24 mouse cellular contexts compared by ENCODE assay signal in the genomic region with DNA sequence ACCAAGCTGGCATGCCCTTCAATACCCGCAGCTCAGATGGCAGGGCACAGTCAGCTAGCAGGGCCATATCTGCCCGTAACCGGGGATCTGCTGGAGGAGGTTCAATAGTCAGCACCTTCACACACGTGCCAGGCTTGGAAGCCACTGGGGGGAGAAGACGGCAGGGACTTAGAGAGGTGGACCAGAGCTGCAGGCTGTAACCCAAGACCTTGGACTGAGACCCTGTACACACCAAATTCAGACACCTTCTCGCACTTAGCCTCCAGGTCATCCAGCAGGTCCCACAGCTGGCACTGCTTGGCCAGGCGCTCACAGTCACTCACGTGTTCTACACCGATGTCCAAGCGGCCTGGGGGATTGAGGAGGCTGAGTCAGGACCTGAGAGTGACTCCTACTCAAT. TPM values are rescaled to one million over a fixed set of nuclear protein-coding genes. Genes with fewer than 3 reads are reported as not detected.
DNase-seq lines count a peak whose midpoint lies in the region; ATAC-seq and TF ChIP-seq lines count a peak whose summit lies in the region.
"Had no signal": no experiment of that assay in that cellular context is flagged by ENCODE, and none has a peak within 500 bp of the region (broad histone marks: within the 10 kb centered on the region; RNA-seq: fewer than 3 reads in every experiment).

No protein-coding gene starts in this region.

- H3K9me3 ChIP-seq in heart, embryonic 10.5 days = no peaks in the 10 kb centered on the region
- H3K9me3 ChIP-seq in E14TG2a.4 (ENCODE audit: low read length) = no peaks in the 10 kb centered on the region
- H3K9me3 ChIP-seq: heart, embryonic 12.5 days; heart, embryonic 15.5 days; hindbrain, embryonic 10.5 days; hindbrain, embryonic 13.5 days; intestine, embryonic 15.5 days had no signal

- 0 out of 2 replicates have a peak overlapping the region, but pooled peaks have one; percentile 6 for H3K27ac ChIP-seq in cerebellum, adult 2 months (ENCODE audit: insufficient read depth, low read length)
- no peak overlapping the region for H3K27ac ChIP-seq in heart, embryonic 10.5 days
- H3K27ac ChIP-seq: heart, embryonic 15.5 days; hindbrain, embryonic 10.5 days; hindbrain, embryonic 13.5 days; intestine, embryonic 15.5 days had no signal

- H3K4me3 ChIP-seq in cerebellum, adult 2 months (replicated peaks; ENCODE audit: insufficient read depth, low read depth, low read length) = no peak overlapping the region
- H3K4me3 ChIP-seq in heart, embryonic 10.5 days = no peak overlapping the region
- H3K4me3 ChIP-seq in E14TG2a.4 (replicated peaks; ENCODE audit: low read length) = peak overlapping the region; percentile 98
- H3K4me3 ChIP-seq: heart, embryonic 12.5 days; heart, embryonic 15.5 days; hindbrain, embryonic 10.5 days; hindbrain, embryonic 13.5 days; intestine, embryonic 15.5 days had no signal

- H3K36me3 ChIP-seq in heart, embryonic 10.5 days = peaks cover 46% of the 10 kb centered on the region
- H3K36me3 ChIP-seq in E14TG2a.4 (ENCODE audit: insufficient read depth, low read length) = peaks cover 44% of the 10 kb centered on the region

- WGBS in cerebellum, adult 2 months = 66% methylated on average over 10 of the region's 10 CpGs
- WGBS in heart, embryonic 10.5 days = 88% methylated on average over 10 of the region's 10 CpGs

- no peaks in the 10 kb centered on the region for H3K27me3 ChIP-seq in cerebellum, adult 2 months (ENCODE audit: control insufficient read depth, insufficient read depth, low read length)
- H3K27me3 ChIP-seq in heart, embryonic 10.5 days (ENCODE audit: insufficient read depth, poor library complexity, severe bottlenecking) = no peaks in the 10 kb centered on the region
- no peaks in the 10 kb centered on the region for H3K27me3 ChIP-seq in E14TG2a.4 (ENCODE audit: insufficient read depth, low read length)
- H3K27me3 ChIP-seq: heart, embryonic 12.5 days; heart, embryonic 15.5 days; hindbrain, embryonic 13.5 days; intestine, embryonic 15.5 days had no signal

- no peak for ATAC-seq in erythroblast, adult 5-6 weeks (replicated peaks; ENCODE audit: low FRiP score, poor library complexity, severe bottlenecking)
- ATAC-seq: activated CD4-positive, CD25-positive, alpha-beta regulatory T cell, adult 4 months; CD4-positive, CD25-positive, alpha-beta regulatory T cell, adult 4 months; forebrain, embryonic 14.5 days; forebrain, postnatal 0 days; hindbrain, embryonic 16.5 days; intestine, embryonic 15.5 days had no signal

- TF ChIP-seq POLR2A in cerebellum, adult 2 months (IDR thresholded peaks at IDR 0.05; ENCODE audit: borderline replicate concordance, insufficient read depth, low read length) = no peak

- H3K4me1 ChIP-seq in cerebellum, adult 2 months (ENCODE audit: control insufficient read depth, insufficient read depth, low read length) = peaks cover 60% of the 10 kb centered on the region
- H3K4me1 ChIP-seq in heart, embryonic 10.5 days = peaks cover 27% of the 10 kb centered on the region
- peaks cover 71% of the 10 kb centered on the region for H3K4me1 ChIP-seq in E14TG2a.4 (replicated peaks; ENCODE audit: low read depth, low read length)

- no peak for DNase-seq in cerebellum, adult 2 months
- DNase-seq in cerebellum, postnatal 14 days = no peak
- DNase-seq in heart, adult 11 months = peak; percentile 90
- no peak for DNase-seq in heart, embryonic 10.5 days (ENCODE audit: low spot score)
- DNase-seq: adrenal gland, adult 8-10 months; adrenal gland, postnatal 25 days; forebrain, postnatal 0 days; gastrocnemius, postnatal 36 days; heart, postnatal 10 days; heart, postnatal 36 days; kidney, adult 11 months; kidney, adult 8-10 months had no signal

- no peak for TF ChIP-seq CTCF in cerebellum, adult 2 months (IDR thresholded peaks at IDR 0.05; ENCODE audit: borderline replicate concordance, insufficient read depth, low read depth, low read length)
- TF ChIP-seq CTCF in E14TG2a.4 (conservative IDR thresholded peaks at IDR 0.05; ENCODE audit: low read length) = no peak

RNA-seq across cellular contexts. Expression of gene Abtb1, which starts 3.2 kb away (rescaled TPM):
- 116 TPM in 2 replicates for polyA plus RNA-seq in cerebellum, adult 2 months (2012; rRNA removed)
- polyA plus RNA-seq in heart, embryonic 10.5 days (2016; fragmentation: Nextera tagmentation; extraction: Ambion mirVana) = 20.9 and 23.5 TPM in 2 replicates
- 78.6 and 90.1 TPM in 2 replicates for total RNA-seq in erythroblast, adult 5-6 weeks (2015; ENCODE audit: low replicate concordance)
- 218 and 344 TPM in 2 replicates for total RNA-seq in erythroblast, adult 5-6 weeks (2017; ENCODE audit: low replicate concordance)

RNA-seq across cellular contexts. Expression of gene Podxl2, which starts 36.2 kb away (rescaled TPM):
- polyA plus RNA-seq in cerebellum, adult 2 months (2012; rRNA removed) = 538 and 541 TPM in 2 replicates
- 26.7 and 28.6 TPM in 2 replicates for polyA plus RNA-seq in heart, embryonic 10.5 days (2016; fragmentation: Nextera tagmentation; extraction: Ambion mirVana)
- not detected in 2 replicates for total RNA-seq in erythroblast, adult 5-6 weeks (2015; ENCODE audit: low replicate concordance)
- total RNA-seq in erythroblast, adult 5-6 weeks (2017; ENCODE audit: low replicate concordance) = not detected in 2 replicates
- total RNA-seq: granulocyte monocyte progenitor cell, adult 5-6 weeks had no signal
- polyA plus RNA-seq: activated CD4-positive, CD25-positive, alpha-beta regulatory T cell, adult 4 months had no signal

RNA-seq across cellular contexts. Expression of gene Mcm2, which starts 60.0 kb away (rescaled TPM):
- polyA plus RNA-seq in cerebellum, adult 2 months (2012; rRNA removed) = 7.5 and 9.8 TPM in 2 replicates
- 184 TPM in 2 replicates for polyA plus RNA-seq in heart, embryonic 10.5 days (2016; fragmentation: Nextera tagmentation; extraction: Ambion mirVana)
- 30.6 and 34.7 TPM in 2 replicates for total RNA-seq in erythroblast, adult 5-6 weeks (2015; ENCODE audit: low replicate concordance)
- 78.5 and 87.8 TPM in 2 replicates for total RNA-seq in erythroblast, adult 5-6 weeks (2017; ENCODE audit: low replicate concordance)

Comparison
In these comparisons a context has a peak if more than half of its experiments do, and no peak if none do; other contexts are left out.
1. RNA of gene Podxl2, which starts 36.2 kb away (polyA plus RNA-seq): 538 to 541 TPM in cerebellum, adult 2 months; 26.7 to 28.6 TPM in heart, embryonic 10.5 days; every median in the first group is over 10 times any median in the second.
2. RNA of gene Mcm2, which starts 60.0 kb away (polyA plus RNA-seq): 184 TPM in heart, embryonic 10.5 days; 7.5 to 9.8 TPM in cerebellum, adult 2 months; every median in the first group is over 10 times any median in the second.